Mouse (Mus musculus) kidney, adult 2 months (tissue): ENCODE results near the gene Lnx2. TPM values are rescaled to one million over a fixed set of nuclear protein-coding genes. Genes with fewer than 3 reads are reported as not detected.

Experiments used
- DNase-seq: peaks from one replicate; pipeline ENCODE4 v3.0.0; 2021
- H3K27ac ChIP-seq: fragments of 200-500 bp; 2 replicates; pipeline ENCODE4 v1.5.1; 2012; ENCODE audit warnings: low read depth, low read length, control low read depth, inconsistent platforms; ENCODE audit not compliant: insufficient read depth
- H3K27me3 ChIP-seq: fragments of 200-500 bp; replicated peaks from 2 replicates; pipeline ENCODE4 v1.6.1; 2012; ENCODE audit warnings: mild to moderate bottlenecking, moderate library complexity, low read length, inconsistent platforms; ENCODE audit not compliant: control insufficient read depth, insufficient read depth
- H3K36me3 ChIP-seq: fragments of 200-500 bp; 2 replicates; pipeline ENCODE4 v1.6.1; 2012; ENCODE audit warnings: mild to moderate bottlenecking, moderate library complexity, low read length, inconsistent platforms; ENCODE audit not compliant: control insufficient read depth, insufficient read depth
- H3K4me1 ChIP-seq: fragments of 200-500 bp; 2 replicates; pipeline ENCODE4 v1.6.1; 2011; ENCODE audit warnings: low read length; ENCODE audit not compliant: control insufficient read depth, insufficient read depth
- H3K4me3 ChIP-seq: fragments of 200-500 bp; 2 replicates; pipeline ENCODE4 v1.5.1; 2011; ENCODE audit warnings: mild to moderate bottlenecking, low read depth, low read length, control low read depth; ENCODE audit not compliant: insufficient read depth
- CTCF ChIP-seq: fragments of 200-500 bp; conservative IDR thresholded peaks from 2 replicates; pipeline ENCODE4 v1.5.1; 2011; ENCODE audit warnings: low read depth, mild to moderate bottlenecking, control low read depth, low read length, moderate library complexity, mixed read lengths; ENCODE audit not compliant: insufficient read depth, insufficient read length
- POLR2A ChIP-seq: fragments of 200-500 bp; IDR thresholded peaks from one replicate; pipeline ENCODE4 v1.6.1; 2011; ENCODE audit warnings: low read depth, low read length, control low read depth
- WGBS: fragments of 180-500 bp; shearing (Covaris S2); methylation state at CpG from one replicate; pipeline ENCODE4 v1.1.7; 2018; 5-methylcytosine and 5-hydroxymethylcytosine counted together
- polyA plus RNA-seq: library from polyadenylated mRNA; depleted of rRNA; stranded (reverse); fragments of >200 nt; gene quantifications from 2 replicates; pipeline ENCODE4 v1.2.3, GENCODE M21; 2012

Gene Lnx2
- polyA plus RNA-seq, 1 experiment: 24.1 TPM

DNA sequence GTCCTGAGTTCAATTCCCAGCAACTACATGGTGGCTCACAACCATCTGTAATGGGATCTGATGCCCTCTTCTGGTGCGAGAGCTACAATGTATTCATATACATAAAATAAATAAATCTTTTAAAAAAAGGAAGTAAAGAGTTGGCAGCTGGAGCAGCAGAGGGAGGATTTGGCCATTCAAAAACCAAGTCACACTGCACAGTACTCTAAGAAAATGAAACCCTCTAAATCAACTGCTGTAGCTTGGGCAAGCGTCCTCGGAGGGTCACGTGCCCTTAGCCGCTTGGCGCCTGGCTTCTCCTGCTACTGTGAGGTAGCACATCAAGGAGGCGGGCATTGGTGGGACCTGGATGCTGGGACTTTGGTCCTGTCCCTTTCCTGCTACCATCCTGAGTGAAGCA is 61.2 kb downstream of the Lnx2 start:
- DNase-seq: no peak
- no peaks in the 10 kb centered on the region for H3K27me3 ChIP-seq
- H3K4me3 ChIP-seq: no peak overlapping the region
- WGBS: 92% methylated on average over 7 of the region's 7 CpGs
- H3K27ac ChIP-seq: no peak overlapping the region
- peaks cover 10% of the 10 kb centered on the region; the same call in 1 of the 2 replicates for H3K4me1 ChIP-seq
- TF ChIP-seq POLR2A: no peak
- TF ChIP-seq CTCF: no peak
- peaks cover 2% of the 10 kb centered on the region; the same call in 1 of the 2 replicates for H3K36me3 ChIP-seq

DNA sequence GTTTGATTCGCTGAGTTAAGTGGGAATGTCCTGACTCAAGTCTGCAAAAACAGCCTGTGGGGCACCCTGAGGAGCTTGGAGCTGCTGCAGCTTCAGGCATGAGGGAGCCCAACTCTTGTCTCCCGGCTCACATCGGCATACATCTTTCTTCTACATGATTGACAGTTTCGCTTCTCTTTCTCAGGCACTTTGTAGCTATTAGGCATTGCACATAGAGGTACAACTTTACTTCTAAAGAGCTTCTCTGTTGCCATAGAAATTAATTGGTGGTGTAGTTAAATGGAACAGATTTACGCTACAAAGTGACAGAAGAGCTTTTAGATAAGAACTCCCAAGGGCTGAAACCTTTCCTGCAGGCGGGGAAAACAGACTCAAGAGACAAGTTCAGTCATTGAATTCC is 62.5 kb downstream of the Lnx2 start:
- TF ChIP-seq CTCF: no peak
- no peak for TF ChIP-seq POLR2A
- Histone ChIP-seq H3K27me3 (no peaks in the 10 kb centered on the region), H3K36me3 (peaks cover 2% of the 10 kb centered on the region; the same call in 1 of the 2 replicates), H3K4me1 (peaks cover 10% of the 10 kb centered on the region; the same call in 1 of the 2 replicates), H3K4me3 (no peak overlapping the region), H3K27ac (no peak overlapping the region)
- no peak for DNase-seq
- 55% methylated on average over 6 of the region's 6 CpGs for WGBS

DNA sequence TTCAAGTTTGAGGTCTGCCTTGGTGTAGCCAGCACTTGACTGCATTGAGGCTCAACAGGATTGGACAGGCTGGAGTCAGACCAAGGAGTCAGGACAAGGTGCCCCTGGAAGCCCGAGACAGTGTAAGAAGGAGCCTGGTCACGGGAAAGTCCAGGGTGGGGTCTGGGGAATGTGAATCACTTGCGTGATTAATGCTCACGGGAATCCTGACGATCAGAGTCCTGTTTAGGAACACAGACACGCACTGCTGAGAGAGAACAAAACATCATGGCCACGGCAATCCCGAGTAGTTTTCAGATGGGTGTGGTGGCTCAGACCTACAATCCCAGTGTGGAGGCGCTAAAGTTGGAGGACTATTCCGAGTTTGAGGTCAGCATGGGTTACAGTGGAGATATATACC is 65.1 kb downstream of the Lnx2 start:
- Histone ChIP-seq H3K27ac (no peak overlapping the region), H3K4me3 (no peak overlapping the region), H3K4me1 (peaks cover 2% of the 10 kb centered on the region; the same call in 1 of the 2 replicates), H3K27me3 (no peaks in the 10 kb centered on the region), H3K36me3 (no peaks in the 10 kb centered on the region)
- TF ChIP-seq POLR2A: no peak
- no peak for TF ChIP-seq CTCF
- DNase-seq: no peak
- 74% methylated on average over 10 of the region's 10 CpGs for WGBS

DNA sequence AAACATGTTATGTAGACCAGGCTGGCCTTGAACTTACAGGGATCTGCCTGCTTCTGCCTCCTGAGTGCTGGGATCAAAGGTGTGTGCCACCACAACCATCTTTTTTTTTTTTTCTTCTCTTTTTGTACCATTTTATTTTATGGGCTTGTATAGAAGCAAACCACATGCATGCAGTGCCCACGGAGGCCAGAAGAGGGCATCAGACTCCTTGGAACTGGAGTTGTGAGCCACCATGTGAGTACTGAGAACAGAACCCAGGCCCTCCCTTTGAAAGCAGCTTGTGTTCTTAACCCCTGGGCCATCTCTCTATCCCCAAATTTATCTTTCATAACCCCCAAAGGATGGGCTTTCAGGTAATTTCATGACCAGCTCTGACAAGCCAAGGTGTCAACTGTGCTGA is 73.1 kb downstream of the Lnx2 start:
- Histone ChIP-seq H3K4me1 (no peaks in the 10 kb centered on the region), H3K36me3 (no peaks in the 10 kb centered on the region), H3K4me3 (no peak overlapping the region), H3K27me3 (no peaks in the 10 kb centered on the region), H3K27ac (no peak overlapping the region)
- WGBS: 80% methylated on average over 1 of the region's 1 CpGs
- TF ChIP-seq POLR2A: no peak
- peak; percentile 20; the same call in 1 of the 2 replicates for TF ChIP-seq CTCF
- no peak for DNase-seq

DNA sequence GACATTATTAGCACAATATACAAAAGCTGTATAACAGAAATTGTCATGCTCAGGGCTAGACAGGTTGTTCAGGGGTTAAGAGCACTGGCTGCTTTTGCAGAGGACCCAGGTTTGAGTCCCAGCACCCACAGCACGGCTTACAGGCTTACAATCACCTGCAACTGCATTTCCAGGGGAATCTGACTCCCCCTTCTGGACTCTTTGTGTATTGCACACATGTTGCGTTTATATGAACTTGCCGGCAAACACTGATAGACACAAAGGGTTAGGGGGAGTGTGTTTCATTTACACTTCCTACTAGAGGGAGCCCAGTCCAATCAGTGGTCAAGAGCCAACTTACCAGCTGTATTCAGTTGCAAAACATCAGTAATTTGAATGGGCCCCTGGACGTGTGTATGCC is 75.1 kb downstream of the Lnx2 start:
- Histone ChIP-seq H3K27me3 (no peaks in the 10 kb centered on the region), H3K4me3 (no peak overlapping the region), H3K27ac (no peak overlapping the region), H3K36me3 (no peaks in the 10 kb centered on the region), H3K4me1 (no peaks in the 10 kb centered on the region)
- TF ChIP-seq CTCF (no peak), POLR2A (no peak)
- DNase-seq: no peak
- WGBS: 92% methylated on average over 4 of the region's 4 CpGs

DNA sequence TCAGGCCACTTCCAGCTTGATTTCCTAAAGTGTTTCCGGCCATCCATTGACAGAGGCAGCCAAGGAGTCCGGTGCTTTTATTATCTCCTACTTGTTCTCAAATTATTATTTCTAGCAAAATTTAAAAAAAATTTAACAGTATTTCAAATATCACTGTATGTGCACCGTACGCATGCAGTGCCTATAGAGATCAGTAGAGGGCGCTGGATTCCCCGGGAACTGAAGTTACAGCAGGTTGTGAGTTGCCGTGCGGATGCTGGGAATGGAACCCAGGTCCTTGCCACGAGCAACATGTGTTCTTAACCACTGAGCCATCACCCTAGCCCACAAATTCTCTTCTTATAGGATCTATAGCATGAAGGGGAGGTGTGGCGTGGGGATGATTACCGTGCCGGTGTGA is 77.6 kb downstream of the Lnx2 start:
- 94% methylated on average over 12 of the region's 12 CpGs for WGBS
- Histone ChIP-seq H3K27me3 (no peaks in the 10 kb centered on the region), H3K36me3 (no peaks in the 10 kb centered on the region), H3K4me3 (no peak overlapping the region), H3K4me1 (no peaks in the 10 kb centered on the region), H3K27ac (no peak overlapping the region)
- TF ChIP-seq POLR2A (no peak), CTCF (peak; percentile 24; the same call in 1 of the 2 replicates)
- no peak for DNase-seq

DNA sequence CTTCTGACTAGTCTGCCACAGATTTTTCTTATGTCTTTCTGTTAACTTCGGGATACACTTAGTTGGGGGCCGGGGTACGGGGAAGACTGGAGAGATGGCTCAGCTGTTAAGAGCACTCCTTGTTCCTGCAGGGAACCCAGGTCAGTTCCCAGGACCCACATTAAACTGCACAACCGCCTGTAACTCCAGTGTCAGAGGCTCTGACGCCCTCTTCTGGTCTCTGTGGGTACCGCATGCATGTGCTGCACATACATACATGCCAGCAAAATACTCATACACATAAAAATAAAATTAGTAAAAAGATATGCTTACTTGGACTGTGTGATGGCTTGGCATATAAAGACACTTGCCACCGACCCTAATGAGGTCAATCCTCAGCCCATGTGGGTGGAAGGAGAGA is 79.6 kb downstream of the Lnx2 start:
- no peak for TF ChIP-seq POLR2A
- no peak for TF ChIP-seq CTCF
- no peaks in the 10 kb centered on the region for H3K27me3 ChIP-seq
- no peaks in the 10 kb centered on the region for H3K36me3 ChIP-seq
- no peak for DNase-seq
- H3K4me1 ChIP-seq: no peaks in the 10 kb centered on the region
- H3K27ac ChIP-seq: no peak overlapping the region
- no peak overlapping the region for H3K4me3 ChIP-seq
- 87% methylated on average over 7 of the region's 7 CpGs for WGBS

DNA sequence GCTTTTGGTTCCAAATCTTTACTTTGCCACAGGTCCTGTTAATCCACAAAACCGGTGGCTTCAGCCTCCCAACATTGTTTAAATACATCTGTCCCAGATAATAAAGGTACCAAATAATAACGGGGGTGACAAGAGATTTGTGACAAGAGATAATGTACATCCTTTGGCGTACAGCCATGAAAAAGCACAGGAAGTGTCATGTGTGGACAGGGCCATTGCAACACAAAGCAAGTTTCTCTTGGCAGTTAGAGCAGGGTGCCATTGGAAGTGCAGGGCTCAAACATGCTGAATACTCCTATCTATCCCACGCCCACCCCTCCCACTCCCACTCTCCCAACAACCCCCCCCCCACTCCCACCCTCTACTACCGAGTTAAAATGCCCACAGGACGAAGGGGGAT is 81.4 kb downstream of the Lnx2 start:
- Histone ChIP-seq H3K36me3 (no peaks in the 10 kb centered on the region), H3K27me3 (no peaks in the 10 kb centered on the region), H3K4me3 (no peak overlapping the region), H3K27ac (no peak overlapping the region), H3K4me1 (no peaks in the 10 kb centered on the region)
- WGBS: 62% methylated on average over 6 of the region's 6 CpGs
- TF ChIP-seq CTCF (no peak), POLR2A (no peak)
- DNase-seq: no peak
